Mouse (Mus musculus) liver, embryonic 13.5 days (tissue): ENCODE data around the gene Slc25a33. TPM values are rescaled to one million over a fixed set of nuclear protein-coding genes. Genes with fewer than 3 reads are reported as not detected.

Experiments used
- ATAC-seq: fragments of 200-750 bp; cut with Nextera tagmentation; 2 replicates; pipeline ENCODE4 v1.8.0; 2017; ENCODE audit warnings: low read depth, mild to moderate bottlenecking, moderate number of reproducible peaks, moderate library complexity
- DNase-seq: peaks from one replicate; pipeline ENCODE4 v3.0.0; 2022
- H3K27ac ChIP-seq: fragments of 300-500 bp; sonication (generic); 2 replicates; pipeline ENCODE4 v1.5.1; 2015; ENCODE audit warnings: moderate library complexity, mild to moderate bottlenecking, inconsistent platforms
- H3K27me3 ChIP-seq: fragments of 300-500 bp; sonication (generic); 2 replicates; pipeline ENCODE4 v1.6.1; 2015; ENCODE audit warnings: mild to moderate bottlenecking, inconsistent platforms
- H3K36me3 ChIP-seq: fragments of 300-500 bp; sonication (generic); 2 replicates; pipeline ENCODE4 v1.6.1; 2015; ENCODE audit warnings: mild to moderate bottlenecking, inconsistent platforms
- H3K4me1 ChIP-seq: fragments of 300-500 bp; sonication (generic); replicated peaks from 2 replicates; pipeline ENCODE4 v1.6.1; 2015; ENCODE audit warnings: inconsistent platforms
- H3K4me2 ChIP-seq: fragments of 300-500 bp; sonication (generic); 2 replicates; pipeline ENCODE4 v1.6.1; 2015; ENCODE audit warnings: inconsistent platforms, mild to moderate bottlenecking, moderate library complexity
- H3K4me3 ChIP-seq: fragments of 300-500 bp; sonication (generic); replicated peaks from 2 replicates; pipeline ENCODE4 v1.5.1; 2015; ENCODE audit warnings: mild to moderate bottlenecking, inconsistent platforms
- H3K9ac ChIP-seq: fragments of 300-500 bp; sonication (generic); 2 replicates; pipeline ENCODE4 v1.6.1; 2015; ENCODE audit warnings: mild to moderate bottlenecking, inconsistent platforms
- H3K9me3 ChIP-seq: fragments of 300-500 bp; sonication (generic); replicated peaks from 2 replicates; pipeline ENCODE4 v1.6.1; 2016; ENCODE audit warnings: inconsistent platforms
- WGBS: fragments of 180-500 bp; shearing (Covaris S2); methylation state at CpG from one replicate; pipeline ENCODE4 v1.1.7; 2015; ENCODE audit not compliant: insufficient replicate concordance; 5-methylcytosine and 5-hydroxymethylcytosine counted together
- polyA plus RNA-seq: library from polyadenylated mRNA; unstranded; fragments of >200 nt; fragmentation: Nextera tagmentation; extraction: Ambion mirVana; gene quantifications from 2 replicates; pipeline ENCODE4 v1.2.1, GENCODE M21; 2015

The Slc25a33 gene
- polyA plus RNA-seq, 1 experiment from 2014 or later, result 14.1 TPM

GRCm38 (mm10) chr4:149806699-149807381 is 32.8 kb upstream of the Slc25a33 start:
- Histone ChIP-seq H3K27ac (no peak overlapping the region), H3K4me3 (no peak overlapping the region), H3K36me3 (no peaks in the 10 kb centered on the region), H3K9ac (no peak overlapping the region), H3K4me1 (no peaks in the 10 kb centered on the region), H3K9me3 (no peaks in the 10 kb centered on the region), H3K4me2 (no peak overlapping the region), H3K27me3 (peaks cover 35% of the 10 kb centered on the region)
- DNase-seq, result peak; percentile 67
- WGBS, result 44% methylated on average over 19 of the region's 19 CpGs
- ATAC-seq, result no peak

- ATAC-seq (no peak), DNase-seq (no peak)
- Histone ChIP-seq H3K27me3 (peaks cover 3% of the 10 kb centered on the region; the same call in 1 of the 2 replicates), H3K9me3 (no peaks in the 10 kb centered on the region), H3K27ac (no peak overlapping the region), H3K4me2 (no peak overlapping the region), H3K4me1 (peaks cover 18% of the 10 kb centered on the region), H3K36me3 (no peaks in the 10 kb centered on the region), H3K4me3 (no peak overlapping the region), H3K9ac (no peak overlapping the region)
- WGBS, result 64% methylated on average over 9 of the region's 9 CpGs
These were observed 28.2 kb upstream of the Slc25a33 start for GRCm38 (mm10) chr4:149802269-149802668.

GRCm38 (mm10) chr4:149800576-149800975 is 26.5 kb upstream of the Slc25a33 start:
- no peaks in the 10 kb centered on the region for H3K27me3 ChIP-seq
- DNase-seq, result no peak
- no peak overlapping the region for H3K4me3 ChIP-seq
- H3K4me2 ChIP-seq, result no peak overlapping the region
- H3K4me1 ChIP-seq, result peaks cover 29% of the 10 kb centered on the region
- H3K36me3 ChIP-seq, result no peaks in the 10 kb centered on the region
- no peak for ATAC-seq
- H3K9me3 ChIP-seq, result no peaks in the 10 kb centered on the region
- no peak overlapping the region for H3K9ac ChIP-seq
- 66% methylated on average over 2 of the region's 2 CpGs for WGBS
- H3K27ac ChIP-seq, result peak overlapping the region; percentile 32; the same call in 1 of the 2 replicates

GRCm38 (mm10) chr4:149800172-149800464 is 26.0 kb upstream of the Slc25a33 start:
- WGBS, result 74% methylated on average over 6 of the region's 6 CpGs
- ATAC-seq (peak; percentile 40), DNase-seq (no peak)
- Histone ChIP-seq H3K9me3 (no peaks in the 10 kb centered on the region), H3K27me3 (no peaks in the 10 kb centered on the region), H3K4me1 (peaks cover 29% of the 10 kb centered on the region), H3K36me3 (no peaks in the 10 kb centered on the region), H3K27ac (peak overlapping the region; percentile 32; the same call in 1 of the 2 replicates), H3K4me2 (no peak overlapping the region), H3K9ac (no peak overlapping the region), H3K4me3 (no peak overlapping the region)

GRCm38 (mm10) chr4:149799346-149800171 is 25.5 kb upstream of the Slc25a33 start:
- ATAC-seq (no peak), DNase-seq (no peak)
- no peak overlapping the region for H3K4me2 ChIP-seq
- 72% methylated on average over 16 of the region's 16 CpGs for WGBS
- no peaks in the 10 kb centered on the region for H3K27me3 ChIP-seq
- H3K4me3 ChIP-seq, result no peak overlapping the region
- peak overlapping the region; percentile 32; the same call in 1 of the 2 replicates for H3K27ac ChIP-seq
- peaks cover 29% of the 10 kb centered on the region for H3K4me1 ChIP-seq
- no peaks in the 10 kb centered on the region for H3K36me3 ChIP-seq
- no peak overlapping the region for H3K9ac ChIP-seq
- no peaks in the 10 kb centered on the region for H3K9me3 ChIP-seq

- Histone ChIP-seq H3K27me3 (no peaks in the 10 kb centered on the region), H3K36me3 (no peaks in the 10 kb centered on the region), H3K9ac (no peak overlapping the region), H3K4me1 (peaks cover 29% of the 10 kb centered on the region), H3K4me3 (no peak overlapping the region), H3K4me2 (no peak overlapping the region), H3K27ac (peak overlapping the region; percentile 66), H3K9me3 (no peaks in the 10 kb centered on the region)
- ATAC-seq, result peak; percentile 49
- 45% methylated on average over 7 of the region's 7 CpGs for WGBS
- DNase-seq, result no peak
These were observed 24.7 kb upstream of the Slc25a33 start for GRCm38 (mm10) chr4:149798684-149799309.

- Histone ChIP-seq H3K27ac (peak overlapping the region; percentile 66), H3K4me3 (no peak overlapping the region), H3K36me3 (no peaks in the 10 kb centered on the region), H3K4me1 (peaks cover 29% of the 10 kb centered on the region), H3K9ac (no peak overlapping the region), H3K4me2 (no peak overlapping the region), H3K9me3 (no peaks in the 10 kb centered on the region), H3K27me3 (no peaks in the 10 kb centered on the region)
- WGBS, result 55% methylated on average over 2 of the region's 2 CpGs
- no peak for DNase-seq
- ATAC-seq, result no peak
These were observed 24.0 kb upstream of the Slc25a33 start for GRCm38 (mm10) chr4:149798116-149798515.

- peak overlapping the region; percentile 59 for H3K27ac ChIP-seq
- DNase-seq (no peak), ATAC-seq (peak; percentile 12)
- H3K27me3 ChIP-seq, result no peaks in the 10 kb centered on the region
- 46% methylated on average over 1 of the region's 1 CpGs for WGBS
- no peak overlapping the region for H3K4me3 ChIP-seq
- H3K36me3 ChIP-seq, result no peaks in the 10 kb centered on the region
- H3K4me1 ChIP-seq, result peaks cover 34% of the 10 kb centered on the region
- no peak overlapping the region for H3K9ac ChIP-seq
- no peak overlapping the region for H3K4me2 ChIP-seq
- no peaks in the 10 kb centered on the region for H3K9me3 ChIP-seq
These were observed 23.1 kb upstream of the Slc25a33 start for GRCm38 (mm10) chr4:149797220-149797610.

GRCm38 (mm10) chr4:149796567-149797219 is 22.6 kb upstream of the Slc25a33 start:
- Histone ChIP-seq H3K9me3 (no peaks in the 10 kb centered on the region), H3K9ac (no peak overlapping the region), H3K4me3 (no peak overlapping the region), H3K27ac (peak overlapping the region; percentile 63), H3K36me3 (no peaks in the 10 kb centered on the region), H3K4me2 (no peak overlapping the region), H3K4me1 (peaks cover 40% of the 10 kb centered on the region), H3K27me3 (no peaks in the 10 kb centered on the region)
- 50% methylated on average over 14 of the region's 14 CpGs for WGBS
- DNase-seq (no peak), ATAC-seq (peak; percentile 47)

- no peak overlapping the region for H3K4me3 ChIP-seq
- ATAC-seq (no peak), DNase-seq (no peak)
- WGBS, result 60% methylated on average over 7 of the region's 7 CpGs
- H3K27me3 ChIP-seq, result no peaks in the 10 kb centered on the region
- no peak overlapping the region for H3K27ac ChIP-seq
- no peaks in the 10 kb centered on the region for H3K9me3 ChIP-seq
- peaks cover 52% of the 10 kb centered on the region for H3K4me1 ChIP-seq
- H3K4me2 ChIP-seq, result no peak overlapping the region
- no peaks in the 10 kb centered on the region for H3K36me3 ChIP-seq
- no peak overlapping the region for H3K9ac ChIP-seq
These were observed 20.9 kb upstream of the Slc25a33 start for GRCm38 (mm10) chr4:149794966-149795477.

GRCm38 (mm10) chr4:149794010-149794338 is 19.9 kb upstream of the Slc25a33 start:
- no peak overlapping the region for H3K27ac ChIP-seq
- H3K4me1 ChIP-seq, result peaks cover 52% of the 10 kb centered on the region
- DNase-seq (no peak), ATAC-seq (peak; percentile 16; the same call in 1 of the 2 replicates)
- 44% methylated on average over 8 of the region's 8 CpGs for WGBS
- H3K4me2 ChIP-seq, result no peak overlapping the region
- no peaks in the 10 kb centered on the region for H3K9me3 ChIP-seq
- no peak overlapping the region for H3K4me3 ChIP-seq
- no peak overlapping the region for H3K9ac ChIP-seq
- H3K36me3 ChIP-seq, result no peaks in the 10 kb centered on the region
- H3K27me3 ChIP-seq, result no peaks in the 10 kb centered on the region
